Comparison of ENCODE assay signal across 9 mouse cellular contexts in the genomic region with DNA sequence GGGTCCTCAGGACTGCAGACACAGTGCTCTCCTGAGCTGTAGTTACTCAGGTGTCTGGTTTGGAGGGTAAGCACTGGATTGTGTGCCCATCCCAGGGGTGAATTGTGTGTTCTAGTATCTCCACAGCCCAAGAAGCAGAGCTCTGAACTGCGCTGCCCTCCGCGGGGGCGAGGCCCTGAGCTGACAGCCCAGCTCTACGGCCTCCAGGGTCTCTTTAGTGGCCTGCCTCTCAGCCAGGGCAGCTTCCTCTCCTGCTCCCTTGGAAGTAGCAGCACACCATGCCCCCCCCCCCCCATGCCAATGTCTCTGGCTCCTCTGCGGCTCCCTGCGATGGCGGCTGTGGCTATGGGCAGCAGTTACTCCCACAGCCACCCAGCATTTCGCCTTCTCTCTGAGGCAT.
DNase-seq lines count a peak whose midpoint lies in the region; ATAC-seq and TF ChIP-seq lines count a peak whose summit lies in the region.
"Had no signal": no experiment of that assay in that cellular context is flagged by ENCODE, and none has a peak within 500 bp of the region (broad histone marks: within the 10 kb centered on the region; RNA-seq: fewer than 3 reads in every experiment).

No protein-coding gene starts in this region.

- H3K9me3 ChIP-seq in forebrain, embryonic 10.5 days: no peaks in the 10 kb centered on the region
- H3K9me3 ChIP-seq in forebrain, postnatal 0 days (ENCODE audit: low read length): no peaks in the 10 kb centered on the region
- no peaks in the 10 kb centered on the region for H3K9me3 ChIP-seq in kidney, postnatal 0 days (replicated peaks; ENCODE audit: low read length)
- H3K9me3 ChIP-seq in forebrain, embryonic 15.5 days: no peaks in the 10 kb centered on the region

- no peak overlapping the region for H3K4me2 ChIP-seq in forebrain, postnatal 0 days (ENCODE audit: low read depth)
- no peak overlapping the region for H3K4me2 ChIP-seq in kidney, postnatal 0 days (ENCODE audit: low read length)
- no peak overlapping the region for H3K4me2 ChIP-seq in forebrain, embryonic 15.5 days (replicated peaks)

- no peak for DNase-seq in forebrain, embryonic 10.5 days (ENCODE audit: extremely low spot score, low spot score)
- no peak for DNase-seq in forebrain, postnatal 0 days
- no peak for DNase-seq in kidney, postnatal 0 days (ENCODE audit: low spot score)
- DNase-seq in kidney, postnatal 14 days: no peak
- DNase-seq in layer of hippocampus, adult 9-10 months (ENCODE audit: low spot score): no peak
- no peak for DNase-seq in cerebellum, postnatal 4 days (ENCODE audit: low spot score in 2 of 2)
- DNase-seq: cerebellum, postnatal 36 days had no signal

- WGBS in forebrain, embryonic 10.5 days: 87% methylated on average over 9 of the region's 9 CpGs
- WGBS in forebrain, postnatal 0 days: 82% methylated on average over 9 of the region's 9 CpGs
- WGBS in kidney, postnatal 0 days: 47% methylated on average over 9 of the region's 9 CpGs
- WGBS in forebrain, embryonic 15.5 days: 79% methylated on average over 9 of the region's 9 CpGs

- ATAC-seq in forebrain, postnatal 0 days: no peak
- ATAC-seq in kidney, postnatal 0 days (replicated peaks; ENCODE audit: low FRiP score, low read depth): peak; percentile 52
- no peak for ATAC-seq in forebrain, embryonic 15.5 days (replicated peaks)
- ATAC-seq in megakaryocyte-erythroid progenitor cell, adult 5-6 weeks (replicated peaks; ENCODE audit: low FRiP score, low TSS enrichment, poor library complexity, severe bottlenecking): 0 out of 2 replicates have a peak, but pooled peaks have one; percentile 9

- peaks cover 54% of the 10 kb centered on the region for H3K36me3 ChIP-seq in forebrain, embryonic 10.5 days (replicated peaks)
- peaks cover 8% of the 10 kb centered on the region; the same call in 1 of the 2 replicates for H3K36me3 ChIP-seq in forebrain, postnatal 0 days (ENCODE audit: insufficient read depth)
- H3K36me3 ChIP-seq in kidney, postnatal 0 days (ENCODE audit: insufficient read depth, low read length): no peaks in the 10 kb centered on the region
- H3K36me3 ChIP-seq in forebrain, embryonic 15.5 days: no peaks in the 10 kb centered on the region

- H3K27me3 ChIP-seq in forebrain, embryonic 10.5 days (ENCODE audit: poor library complexity, severe bottlenecking): no peaks in the 10 kb centered on the region
- no peaks in the 10 kb centered on the region for H3K27me3 ChIP-seq in forebrain, postnatal 0 days (ENCODE audit: insufficient read depth, low read length)
- H3K27me3 ChIP-seq in kidney, postnatal 0 days (ENCODE audit: insufficient read depth, low read length): no peaks in the 10 kb centered on the region
- H3K27me3 ChIP-seq in forebrain, embryonic 15.5 days: no peaks in the 10 kb centered on the region

- no peak overlapping the region for H3K4me3 ChIP-seq in forebrain, embryonic 10.5 days
- no peak overlapping the region for H3K4me3 ChIP-seq in forebrain, postnatal 0 days (ENCODE audit: low read depth, low read length)
- H3K4me3 ChIP-seq in kidney, postnatal 0 days (replicated peaks; ENCODE audit: low read depth, low read length): no peak overlapping the region
- no peak overlapping the region for H3K4me3 ChIP-seq in forebrain, embryonic 15.5 days

- H3K27ac ChIP-seq in forebrain, embryonic 10.5 days: peak overlapping the region; percentile 71
- H3K27ac ChIP-seq in forebrain, postnatal 0 days (ENCODE audit: low read depth, low read length): no peak overlapping the region
- H3K27ac ChIP-seq in kidney, postnatal 0 days: peak overlapping the region; percentile 94
- 0 out of 2 replicates have a peak overlapping the region, but pooled peaks have one; percentile 32 for H3K27ac ChIP-seq in forebrain, embryonic 15.5 days (replicated peaks)

- no peak for TF ChIP-seq CTCF in forebrain, postnatal 0 days (IDR thresholded peaks at IDR 0.05; ENCODE audit: low read depth)
- TF ChIP-seq CTCF in kidney, postnatal 0 days (IDR thresholded peaks at IDR 0.05; ENCODE audit: low read depth): no peak

- peaks cover 51% of the 10 kb centered on the region for H3K4me1 ChIP-seq in forebrain, embryonic 10.5 days
- H3K4me1 ChIP-seq in forebrain, postnatal 0 days (ENCODE audit: insufficient read depth): peaks cover 12% of the 10 kb centered on the region
- H3K4me1 ChIP-seq in kidney, postnatal 0 days (replicated peaks; ENCODE audit: insufficient read depth, low read length): peaks cover 32% of the 10 kb centered on the region
- peaks cover 33% of the 10 kb centered on the region for H3K4me1 ChIP-seq in forebrain, embryonic 15.5 days

- H3K9ac ChIP-seq in forebrain, postnatal 0 days: no peak overlapping the region
- H3K9ac ChIP-seq in kidney, postnatal 0 days (ENCODE audit: low read depth, low read length): no peak overlapping the region
- H3K9ac ChIP-seq in forebrain, embryonic 15.5 days (replicated peaks): no peak overlapping the region

Comparison
In these comparisons a context has a peak if more than half of its experiments do, and no peak if none do; other contexts are left out.
1. ATAC-seq: peak in kidney, postnatal 0 days (single experiment) and megakaryocyte-erythroid progenitor cell, adult 5-6 weeks (single experiment); none in forebrain, postnatal 0 days (single experiment) and forebrain, embryonic 15.5 days (single experiment).